Mouse (Mus musculus) activated CD4-positive, CD25-positive, alpha-beta regulatory T cell (primary cell): ENCODE data around the gene Parpbp. TPM values are rescaled to one million over a fixed set of nuclear protein-coding genes. Genes with fewer than 3 reads are reported as not detected.

Experiments
- polyA plus RNA-seq, 2 experiments: library from polyadenylated mRNA; unstranded; fragments of 100-300 nt; shearing (Covaris generic); gene quantifications; one replicate each; pipeline ENCODE4 v1.2.1; 2017

The Parpbp gene
- 1 to 10 TPM; 1.3 to 1.9 TPM for polyA plus RNA-seq

GRCm38 (mm10) chr10:88146707-88147477 lies at the start of gene Parpbp, which contains the start of gene Nup37:
TSS of gene Parpbp (minus strand) at chr10:88146941.
TSS of gene Nup37 (plus strand) at chr10:88146992.

GRCm38 (mm10) chr10:88090772-88091171 lies 56.0 kb downstream of the Parpbp start, which contains the start of gene Pmch:
TSS of gene Pmch (plus strand) at chr10:88091072.

Other genes starting within 250 kb of the Parpbp start
- under 1 TPM in 1 of 2 experiments, not detected in 1; 0.47 TPM for gene Pmch, start 55.9 kb downstream of the Parpbp start, polyA plus RNA-seq
- gene Nup37, start 51 bp upstream of the Parpbp start, polyA plus RNA-seq = 10 to 100 TPM; 30.4 to 32.3 TPM
- gene Washc3, start 54.2 kb upstream of the Parpbp start, polyA plus RNA-seq = 100 to 1,000 TPM in 1 of 2 experiments, 10 to 100 TPM in 1; 99.7 to 120 TPM
- 1 to 10 TPM in 1 of 2 experiments, under 1 TPM in 1; 0.43 to 1.1 TPM for gene Dram1, start 232.1 kb upstream of the Parpbp start, polyA plus RNA-seq
- gene Gnptab, start 232.2 kb upstream of the Parpbp start, polyA plus RNA-seq = 10 to 100 TPM; 10.9 to 16.3 TPM